9 mouse cellular contexts compared by ENCODE assay signal in genomic region chr19:55660165-55660564, GRCm38 (mm10).
A peak's percentile ranks its signal among the peaks of the same experiment; 100 is the strongest.
DNase-seq lines count a peak whose midpoint lies in the region; ATAC-seq and TF ChIP-seq lines count a peak whose summit lies in the region.
"Had no signal": no experiment of that assay in that cellular context is flagged by ENCODE, and none has a peak within 500 bp of the region (broad histone marks: within the 10 kb centered on the region; RNA-seq: fewer than 3 reads in every experiment).

No protein-coding gene starts in this region.

- H3K79me2 ChIP-seq in liver, adult 2 months (ENCODE audit: control insufficient read depth, insufficient read depth, low read length): no peaks in the 10 kb centered on the region

- H3K9ac ChIP-seq in liver, adult 2 months (ENCODE audit: low read depth, low read length): no peak overlapping the region
- no peak overlapping the region for H3K9ac ChIP-seq in liver, embryonic 12.5 days
- no peak overlapping the region for H3K9ac ChIP-seq in liver, embryonic 14.5 days (replicated peaks)
- no peak overlapping the region for H3K9ac ChIP-seq in forebrain, embryonic 14.5 days (ENCODE audit: low read length)
- no peak overlapping the region for H3K9ac ChIP-seq in midbrain, embryonic 14.5 days (replicated peaks; ENCODE audit: low read length)
- H3K9ac ChIP-seq: neural tube, embryonic 15.5 days had no signal

- 87% methylated on average over 11 of the region's 11 CpGs for WGBS in liver, adult 2 months
- 17% methylated on average over 11 of the region's 11 CpGs for WGBS in liver, embryonic 12.5 days (ENCODE audit: insufficient replicate concordance)
- 12% methylated on average over 11 of the region's 11 CpGs for WGBS in liver, embryonic 14.5 days (ENCODE audit: insufficient replicate concordance)
- 93% methylated on average over 11 of the region's 11 CpGs for WGBS in forebrain, embryonic 14.5 days
- 97% methylated on average over 11 of the region's 11 CpGs for WGBS in midbrain, embryonic 14.5 days

- ATAC-seq in liver, embryonic 12.5 days: no peak
- no peak for ATAC-seq in liver, embryonic 14.5 days (ENCODE audit: insufficient read depth)
- ATAC-seq in forebrain, embryonic 14.5 days: no peak
- ATAC-seq in midbrain, embryonic 14.5 days (ENCODE audit: low FRiP score, low TSS enrichment): no peak

- no peak overlapping the region for H3K4me2 ChIP-seq in liver, embryonic 12.5 days
- no peak overlapping the region for H3K4me2 ChIP-seq in liver, embryonic 14.5 days (ENCODE audit: low read depth)
- no peak overlapping the region for H3K4me2 ChIP-seq in forebrain, embryonic 14.5 days (ENCODE audit: low read length)
- no peak overlapping the region for H3K4me2 ChIP-seq in midbrain, embryonic 14.5 days (ENCODE audit: low read length)
- H3K4me2 ChIP-seq: neural tube, embryonic 15.5 days had no signal

- no peaks in the 10 kb centered on the region for H3K4me1 ChIP-seq in liver, adult 2 months (ENCODE audit: control insufficient read depth, insufficient read depth, low read length)
- H3K4me1 ChIP-seq in liver, embryonic 12.5 days: no peaks in the 10 kb centered on the region
- H3K4me1 ChIP-seq in liver, embryonic 14.5 days (replicated peaks; ENCODE audit: control insufficient read depth in 2 of 2, insufficient read depth in 2 of 2, low read length in 1 of 2): no peaks in the 10 kb centered on the region
- peaks cover 3% of the 10 kb centered on the region; the same call in 1 of the 2 replicates for H3K4me1 ChIP-seq in forebrain, embryonic 14.5 days (ENCODE audit: control insufficient read depth, insufficient read depth, low read length)
- H3K4me1 ChIP-seq in midbrain, embryonic 14.5 days (ENCODE audit: control insufficient read depth, insufficient read depth, low read length): no peaks in the 10 kb centered on the region

- no peak overlapping the region for H3K4me3 ChIP-seq in liver, adult 2 months (ENCODE audit: insufficient read depth, low read depth, low read length)
- H3K4me3 ChIP-seq in liver, embryonic 12.5 days: no peak overlapping the region
- H3K4me3 ChIP-seq in liver, embryonic 14.5 days (ENCODE audit: insufficient read depth in 1 of 2, low read depth in 2 of 2, low read length in 2 of 2): no peak overlapping the region
- no peak overlapping the region for H3K4me3 ChIP-seq in forebrain, embryonic 14.5 days (ENCODE audit: low read depth, low read length)
- no peak overlapping the region for H3K4me3 ChIP-seq in midbrain, embryonic 14.5 days (replicated peaks; ENCODE audit: low read depth, low read length)
- H3K4me3 ChIP-seq: neural tube, embryonic 15.5 days had no signal

- TF ChIP-seq EP300 in liver, embryonic 14.5 days (IDR thresholded peaks at IDR 0.05; ENCODE audit: low read depth): no peak

- H3K9me3 ChIP-seq in liver, embryonic 12.5 days (replicated peaks): no peaks in the 10 kb centered on the region
- H3K9me3 ChIP-seq in liver, embryonic 14.5 days (ENCODE audit: control insufficient read depth, low read length): no peaks in the 10 kb centered on the region
- no peaks in the 10 kb centered on the region for H3K9me3 ChIP-seq in forebrain, embryonic 14.5 days (replicated peaks; ENCODE audit: control insufficient read depth, low read length)
- no peaks in the 10 kb centered on the region for H3K9me3 ChIP-seq in midbrain, embryonic 14.5 days (ENCODE audit: control insufficient read depth, low read length)
- H3K9me3 ChIP-seq: neural tube, embryonic 15.5 days had no signal

- no peaks in the 10 kb centered on the region for H3K27me3 ChIP-seq in liver, adult 2 months (ENCODE audit: control insufficient read depth, insufficient read depth, low read length)
- 0 out of 2 replicates have a peak, but pooled peaks cover 5% of the 10 kb centered on the region for H3K27me3 ChIP-seq in liver, embryonic 12.5 days (replicated peaks)
- H3K27me3 ChIP-seq in liver, embryonic 14.5 days (ENCODE audit: control insufficient read depth, insufficient read depth, low read length): no peaks in the 10 kb centered on the region
- no peaks in the 10 kb centered on the region for H3K27me3 ChIP-seq in forebrain, embryonic 14.5 days (replicated peaks; ENCODE audit: control insufficient read depth, insufficient read depth, low read length)
- H3K27me3 ChIP-seq in midbrain, embryonic 14.5 days (ENCODE audit: control insufficient read depth, insufficient read depth, low read length): no peaks in the 10 kb centered on the region
- H3K27me3 ChIP-seq: neural tube, embryonic 15.5 days had no signal

- no peaks in the 10 kb centered on the region for H3K36me3 ChIP-seq in liver, adult 2 months (ENCODE audit: control insufficient read depth, insufficient read depth, low read length)
- H3K36me3 ChIP-seq in liver, embryonic 12.5 days: no peaks in the 10 kb centered on the region
- H3K36me3 ChIP-seq in liver, embryonic 14.5 days (replicated peaks; ENCODE audit: control insufficient read depth, insufficient read depth, low read depth): no peaks in the 10 kb centered on the region
- H3K36me3 ChIP-seq in forebrain, embryonic 14.5 days (ENCODE audit: control insufficient read depth, insufficient read depth, low read length): no peaks in the 10 kb centered on the region
- no peaks in the 10 kb centered on the region for H3K36me3 ChIP-seq in midbrain, embryonic 14.5 days (ENCODE audit: control insufficient read depth, insufficient read depth, low read length)
- H3K36me3 ChIP-seq: neural tube, embryonic 15.5 days had no signal

- no peak overlapping the region for H3K27ac ChIP-seq in liver, adult 2 months (replicated peaks; ENCODE audit: insufficient read depth, low read depth, low read length)
- H3K27ac ChIP-seq in liver, embryonic 12.5 days: no peak overlapping the region
- no peak overlapping the region for H3K27ac ChIP-seq in liver, embryonic 14.5 days
- H3K27ac ChIP-seq in forebrain, embryonic 14.5 days (ENCODE audit: low read depth, low read length): no peak overlapping the region
- no peak overlapping the region for H3K27ac ChIP-seq in midbrain, embryonic 14.5 days (replicated peaks; ENCODE audit: low read depth, low read length)
- H3K27ac ChIP-seq: neural tube, embryonic 15.5 days had no signal

- DNase-seq in adrenal gland, adult 8-10 months: peak; percentile 12
- no peak for DNase-seq in adrenal gland, postnatal 4 days (ENCODE audit: low spot score in 2 of 2)
- peak; percentile 35 for DNase-seq in liver, adult 2 months (ENCODE audit: extremely low read depth, low read depth, low spot score)
- peak in 2 of 3 experiments; percentile 6 to 10 for DNase-seq in liver, embryonic 14.5 days (ENCODE audit: low read depth in 3 of 3, low spot score in 3 of 3)
- peak; percentile 84 to 88 for DNase-seq in monocyte, adult 2 months (ENCODE audit: low read depth in 1 of 2, low spot score in 2 of 2)
- DNase-seq in forebrain, embryonic 14.5 days (ENCODE audit: low spot score): no peak
- DNase-seq in midbrain, embryonic 14.5 days: no peak

- TF ChIP-seq CTCF in liver, adult 2 months (IDR thresholded peaks at IDR 0.05; ENCODE audit: low read depth, low read length): no peak
- no peak for TF ChIP-seq CTCF in liver, embryonic 14.5 days (IDR thresholded peaks at IDR 0.05; ENCODE audit: low read depth)

- no peak for TF ChIP-seq POLR2A in liver, adult 2 months (IDR thresholded peaks at IDR 0.05; ENCODE audit: extremely low read depth, insufficient read depth, low read length)

Comparison
In these comparisons a context has a peak if more than half of its experiments do, and no peak if none do; other contexts are left out.
1. DNase-seq: peak in adrenal gland, adult 8-10 months (single experiment), liver, adult 2 months (single experiment), liver, embryonic 14.5 days (2 of 3) and monocyte, adult 2 months (2 of 2); none in adrenal gland, postnatal 4 days (0 of 2), forebrain, embryonic 14.5 days (single experiment) and midbrain, embryonic 14.5 days (single experiment).